Mouse (Mus musculus) cerebellum, adult 9-10 months (tissue): ENCODE results near the gene Mrps15.

Experiments
- DNase-seq: peaks from one replicate; pipeline ENCODE4 v3.0.0; 2022

Mrps15 gene

GRCm38 (mm10) chr4:126046851-126047585 lies at the start of gene Mrps15:
Gene Mrps15, plus strand, starts transcription at chr4:126046925.
- peak; percentile 83 for DNase-seq

- no peak for DNase-seq
Measured at GRCm38 (mm10) chr4:125997826-125998225, 48.9 kb upstream of the Mrps15 start.

GRCm38 (mm10) chr4:126001311-126002199 lies 45.2 kb upstream of the Mrps15 start:
- no peak for DNase-seq

GRCm38 (mm10) chr4:126017676-126018332 lies 28.9 kb upstream of the Mrps15 start:
- no peak for DNase-seq

- no peak for DNase-seq
Measured at GRCm38 (mm10) chr4:126018966-126019538, 27.7 kb upstream of the Mrps15 start.

- no peak for DNase-seq
Measured at GRCm38 (mm10) chr4:126024303-126024900, 22.3 kb upstream of the Mrps15 start, which contains the start of gene Csf3r. Gene Csf3r, plus strand, starts transcription at chr4:126024550.

- DNase-seq = no peak
Measured at GRCm38 (mm10) chr4:126025801-126026200, 20.9 kb upstream of the Mrps15 start.

GRCm38 (mm10) chr4:126027980-126028379 lies 18.7 kb upstream of the Mrps15 start:
- no peak for DNase-seq

- DNase-seq = no peak
Measured at GRCm38 (mm10) chr4:126029042-126029441, 17.7 kb upstream of the Mrps15 start.

- no peak for DNase-seq
Measured at GRCm38 (mm10) chr4:126030705-126031104, 16.0 kb upstream of the Mrps15 start.

GRCm38 (mm10) chr4:126035413-126035812 lies 11.3 kb upstream of the Mrps15 start:
- no peak for DNase-seq

GRCm38 (mm10) chr4:126051617-126052016 lies 4.9 kb downstream of the Mrps15 start:
- no peak for DNase-seq

- DNase-seq = no peak
Measured at GRCm38 (mm10) chr4:126057207-126058133, 10.7 kb downstream of the Mrps15 start.

- DNase-seq = peak; percentile 91
Measured at GRCm38 (mm10) chr4:126058134-126058996, 11.6 kb downstream of the Mrps15 start, which contains the start of gene Oscp1. Gene Oscp1, plus strand, starts transcription at chr4:126058565.

GRCm38 (mm10) chr4:126058997-126059362 lies 12.3 kb downstream of the Mrps15 start:
- DNase-seq = no peak

- no peak for DNase-seq
Measured at GRCm38 (mm10) chr4:126062856-126063255, 16.1 kb downstream of the Mrps15 start.

- no peak for DNase-seq
Measured at GRCm38 (mm10) chr4:126065241-126065640, 18.5 kb downstream of the Mrps15 start.

GRCm38 (mm10) chr4:126067401-126068077 lies 20.8 kb downstream of the Mrps15 start:
- DNase-seq = no peak

- DNase-seq = no peak
Measured at GRCm38 (mm10) chr4:126068842-126069241, 22.1 kb downstream of the Mrps15 start.

GRCm38 (mm10) chr4:126077833-126078232 lies 31.1 kb downstream of the Mrps15 start:
- no peak for DNase-seq
